Mouse (Mus musculus) stomach, postnatal 0 days (tissue): ENCODE results near the gene Mrpl2.

Experiments used
- CTCF ChIP-seq: IDR thresholded peaks from 2 replicates; pipeline ENCODE4 v1.5.1; 2016; ENCODE audit warnings: antibody characterized with exemption, low read depth, mild to moderate bottlenecking, moderate library complexity
- EP300 ChIP-seq: optimal IDR thresholded peaks from 2 replicates; pipeline ENCODE3; 2016; ENCODE audit warnings: antibody characterized with exemption

DNA sequence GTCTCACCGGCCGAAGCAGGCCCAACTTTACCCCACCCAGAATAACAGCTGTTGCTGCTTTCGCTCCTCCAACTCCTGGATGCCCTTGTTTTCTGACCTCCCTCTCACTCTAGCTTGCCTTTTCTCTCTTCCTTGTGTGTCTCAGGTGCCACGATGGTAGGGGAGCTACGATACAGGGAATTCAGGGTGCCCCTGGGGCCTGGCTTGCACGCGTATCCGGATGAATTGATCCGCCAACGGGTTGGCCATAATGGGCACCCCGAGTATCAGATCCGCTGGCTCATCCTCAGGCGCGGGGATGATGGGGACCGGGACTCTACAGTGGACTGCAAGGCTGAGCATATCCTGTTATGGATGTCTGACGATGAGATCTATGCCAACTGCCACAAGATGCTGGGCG lies 5.3 kb downstream of the Mrpl2 start:
- TF ChIP-seq CTCF (no peak), EP300 (no peak)
